Mouse (Mus musculus) layer of hippocampus, postnatal 14 days (tissue): ENCODE results near the gene Ddc. TPM values are rescaled to one million over a fixed set of nuclear protein-coding genes. Genes with fewer than 3 reads are reported as not detected.

Experiments used
- DNase-seq, 2 experiments: peaks; one replicate each; pipeline ENCODE4 v3.0.0; 2021 to 2022; ENCODE audit warnings: low spot score in 2 of 2, mixed read lengths in 1 of 2
- total RNA-seq, 2 experiments: library from RNA; stranded (reverse); gene quantifications; 2 replicates each; pipeline ENCODE4 v1.2.3; 2021

Ddc gene
- total RNA-seq, 2 experiments from 2014 or later: 11.9 to 15.0 TPM

DNA sequence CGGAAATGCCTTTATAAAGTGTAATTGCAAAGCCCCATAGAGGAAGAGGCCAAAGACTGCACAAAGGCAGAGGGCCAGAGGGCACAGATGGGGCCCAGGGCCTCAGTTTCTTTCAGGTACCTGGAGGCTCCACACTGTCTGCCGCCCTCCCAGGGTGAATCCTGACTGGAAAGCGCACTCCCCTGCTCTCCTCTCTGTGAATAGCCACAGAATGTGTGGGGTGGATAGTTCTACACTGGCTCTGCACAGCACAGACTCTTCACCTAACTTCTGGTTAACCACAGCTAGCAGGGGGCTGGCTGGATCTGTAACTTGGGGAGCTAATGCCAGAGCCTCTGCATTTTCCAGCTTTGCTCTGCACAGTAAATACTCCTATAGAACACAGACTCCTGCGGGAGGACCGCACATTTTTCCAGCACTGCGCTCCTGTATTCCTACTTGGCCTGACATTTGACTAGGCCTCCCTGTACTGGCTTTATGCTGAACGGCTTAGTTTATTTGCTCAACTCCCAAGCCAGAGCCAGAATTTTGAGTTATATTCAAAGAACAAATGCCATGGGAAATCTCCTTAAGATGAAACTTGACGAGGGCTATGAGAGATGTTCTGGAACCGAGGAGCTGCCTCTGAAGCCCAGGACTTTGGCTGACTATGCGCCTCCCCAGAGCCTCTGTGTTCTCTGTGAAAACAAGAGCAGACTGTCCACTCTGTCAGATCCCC, 18.8 kb downstream of the Ddc start:
- no peak for DNase-seq

- no peak for DNase-seq
These were observed 19.5 kb downstream of the Ddc start for GRCm38 (mm10) chr11:11878278-11878980.

DNA sequence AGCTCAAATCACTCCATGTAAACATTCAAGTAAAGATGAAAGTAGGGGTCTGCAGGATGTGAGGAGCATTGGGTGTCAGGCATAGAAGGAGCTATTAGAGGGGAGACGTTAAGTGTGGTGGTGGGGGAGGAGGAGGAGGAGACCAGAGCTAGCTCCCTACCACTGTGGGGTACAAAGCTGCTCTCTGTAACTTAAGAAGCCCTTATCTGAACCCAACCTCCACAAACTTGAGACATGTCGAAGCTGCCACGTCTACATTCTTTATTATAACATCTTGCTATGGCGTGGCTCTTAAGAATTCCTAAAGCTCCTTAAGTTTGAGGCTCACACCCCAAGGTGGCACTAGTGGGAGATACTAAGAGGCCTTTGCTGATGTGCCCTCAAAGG, 20.1 kb downstream of the Ddc start:
- DNase-seq: no peak

DNA sequence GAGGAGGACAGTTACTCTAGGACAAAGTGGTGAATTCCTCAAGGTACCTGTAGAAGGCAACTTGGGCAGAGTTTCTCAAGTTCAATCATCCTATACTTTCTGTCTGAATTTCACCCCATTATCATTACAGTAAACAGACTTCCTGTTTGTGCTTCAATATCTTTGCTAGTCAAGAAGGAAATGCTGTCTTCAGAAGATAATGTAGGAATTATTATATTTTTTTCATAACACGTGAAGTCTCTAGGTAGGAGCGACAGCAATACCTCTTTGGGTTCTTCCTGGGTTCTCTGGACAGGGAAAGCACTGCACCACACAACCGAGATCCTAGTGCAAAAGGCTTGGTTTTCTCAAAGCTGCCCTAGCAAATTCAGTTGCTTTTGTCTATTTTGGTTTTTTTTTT, 21.6 kb downstream of the Ddc start:
- no peak for DNase-seq

DNA sequence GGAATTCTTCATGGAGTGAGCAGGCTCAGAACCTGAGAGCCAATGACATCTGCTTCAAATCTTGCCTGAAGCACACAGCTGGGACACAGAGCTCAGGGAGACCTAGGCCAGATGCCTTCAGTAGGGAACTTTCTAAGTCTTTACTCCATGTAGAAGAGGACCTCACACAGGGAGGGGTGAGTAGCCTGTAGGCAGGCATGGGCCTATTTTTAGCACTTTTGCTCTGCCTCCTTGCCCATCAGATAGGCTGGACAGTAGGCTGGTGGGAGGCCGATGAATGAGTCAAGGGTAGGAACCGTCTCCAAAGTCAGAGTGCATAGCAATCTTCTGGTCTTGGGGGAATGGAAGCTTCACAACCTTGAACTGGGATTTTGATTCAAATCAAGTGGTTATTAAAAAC, 22.7 kb downstream of the Ddc start:
- DNase-seq: no peak

GRCm38 (mm10) chr11:11873023-11873908, 24.7 kb downstream of the Ddc start:
- DNase-seq: peak in 1 of 2 experiments; percentile 46

DNA sequence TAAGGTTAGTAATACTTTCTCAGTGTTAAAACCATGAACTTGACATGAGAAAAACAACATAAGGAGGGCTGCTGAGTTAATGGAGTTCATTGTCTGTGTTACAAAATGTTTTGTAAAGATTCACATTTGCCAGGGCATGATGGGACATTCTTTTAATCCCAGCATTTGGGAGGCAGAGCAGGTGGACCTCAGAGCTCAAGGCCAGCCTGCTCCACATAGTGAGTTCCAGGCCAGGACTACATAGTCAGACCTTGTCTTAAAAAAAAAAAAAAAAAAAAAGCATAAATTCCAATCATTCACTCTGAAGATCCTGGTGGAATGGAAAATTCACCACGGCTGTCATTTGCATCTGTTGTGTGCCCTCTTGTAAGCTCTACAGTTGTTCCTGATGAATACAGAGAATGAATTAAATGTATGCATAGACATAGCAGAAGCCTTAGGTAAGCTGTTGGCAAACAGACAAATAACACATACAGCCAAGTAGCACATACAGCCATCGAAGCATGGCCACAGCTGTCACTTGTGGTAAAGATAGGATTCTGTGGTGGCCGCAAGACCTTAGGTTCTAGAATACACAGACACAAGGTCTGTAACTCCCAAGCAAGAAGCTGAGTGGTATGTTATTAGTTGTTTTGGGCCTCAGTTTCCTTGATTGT, 25.7 kb downstream of the Ddc start:
- no peak for DNase-seq

- no peak for DNase-seq
These were observed 26.6 kb downstream of the Ddc start for GRCm38 (mm10) chr11:11871197-11871813.

DNA sequence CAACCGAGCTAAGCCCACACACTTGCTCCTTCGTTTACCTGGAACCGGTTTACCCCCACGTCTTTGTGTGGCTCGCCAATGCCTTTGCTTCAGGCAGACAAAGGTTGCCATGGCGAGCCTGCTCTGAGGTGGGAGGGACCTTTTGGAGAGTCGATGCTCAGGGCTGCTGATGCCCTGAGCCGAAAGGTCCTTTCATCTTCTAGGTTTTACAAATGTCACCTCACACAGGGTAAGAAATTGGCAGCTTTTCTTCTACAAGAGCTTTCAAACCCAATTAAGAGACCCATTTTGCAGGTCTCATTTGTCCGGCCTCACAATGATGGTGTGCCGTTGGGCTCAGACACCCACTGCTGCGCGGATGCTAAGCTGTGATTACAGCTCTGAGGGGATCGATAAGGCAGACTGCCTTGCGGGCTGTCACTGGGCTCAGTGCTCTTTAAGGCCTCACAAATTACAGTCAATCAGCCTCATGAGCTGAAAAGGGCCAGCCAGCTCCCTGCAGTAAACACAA, 29.9 kb downstream of the Ddc start:
- DNase-seq: no peak

GRCm38 (mm10) chr11:11866696-11867095, 31.2 kb downstream of the Ddc start:
- DNase-seq: no peak

DNA sequence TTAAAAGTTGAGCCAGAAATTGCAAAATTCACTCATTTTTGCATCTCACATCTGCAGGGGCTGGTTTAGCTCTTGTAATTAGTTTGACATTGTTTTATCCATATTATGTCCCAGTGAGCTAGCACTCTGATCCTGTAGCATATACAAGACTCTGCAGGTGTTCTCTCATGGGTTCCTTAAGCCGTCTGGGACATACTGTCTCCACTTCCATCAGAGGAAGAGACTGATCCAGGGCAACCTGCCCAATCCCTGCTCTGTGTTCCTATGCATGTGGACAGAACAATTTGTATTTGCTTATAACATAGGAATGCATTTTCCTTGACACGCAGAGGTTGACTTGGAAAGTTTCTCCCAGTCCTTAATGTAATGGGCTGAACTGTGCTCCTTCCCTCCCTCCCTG, 32.8 kb downstream of the Ddc start:
- DNase-seq: no peak

- DNase-seq: no peak
These were observed 33.4 kb downstream of the Ddc start for GRCm38 (mm10) chr11:11864446-11865101.

- no peak for DNase-seq
These were observed 35.4 kb downstream of the Ddc start for GRCm38 (mm10) chr11:11862502-11862901.

DNA sequence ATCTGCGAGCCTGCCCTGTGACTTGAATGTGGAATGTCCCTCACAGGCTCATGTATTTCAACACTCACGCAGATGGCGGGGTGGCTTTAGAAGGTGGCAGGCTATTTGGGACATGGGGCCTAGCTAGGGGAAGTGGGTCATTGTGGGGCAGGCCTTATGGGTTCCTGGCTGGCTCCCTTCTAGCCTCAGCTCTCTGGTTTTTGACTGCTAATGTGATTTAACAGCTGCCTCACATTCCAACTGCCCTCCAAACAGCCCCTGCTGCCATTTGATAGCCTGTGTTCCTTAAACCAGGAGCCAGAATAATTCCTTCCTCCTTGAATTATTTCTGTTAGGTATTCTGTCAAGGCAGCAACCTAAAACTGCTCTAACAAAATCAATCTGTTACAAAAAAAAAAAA, 41.0 kb downstream of the Ddc start:
- DNase-seq: no peak

- peak in 1 of 2 experiments; percentile 22 for DNase-seq
These were observed 42.2 kb downstream of the Ddc start for GRCm38 (mm10) chr11:11855685-11856131.

DNA sequence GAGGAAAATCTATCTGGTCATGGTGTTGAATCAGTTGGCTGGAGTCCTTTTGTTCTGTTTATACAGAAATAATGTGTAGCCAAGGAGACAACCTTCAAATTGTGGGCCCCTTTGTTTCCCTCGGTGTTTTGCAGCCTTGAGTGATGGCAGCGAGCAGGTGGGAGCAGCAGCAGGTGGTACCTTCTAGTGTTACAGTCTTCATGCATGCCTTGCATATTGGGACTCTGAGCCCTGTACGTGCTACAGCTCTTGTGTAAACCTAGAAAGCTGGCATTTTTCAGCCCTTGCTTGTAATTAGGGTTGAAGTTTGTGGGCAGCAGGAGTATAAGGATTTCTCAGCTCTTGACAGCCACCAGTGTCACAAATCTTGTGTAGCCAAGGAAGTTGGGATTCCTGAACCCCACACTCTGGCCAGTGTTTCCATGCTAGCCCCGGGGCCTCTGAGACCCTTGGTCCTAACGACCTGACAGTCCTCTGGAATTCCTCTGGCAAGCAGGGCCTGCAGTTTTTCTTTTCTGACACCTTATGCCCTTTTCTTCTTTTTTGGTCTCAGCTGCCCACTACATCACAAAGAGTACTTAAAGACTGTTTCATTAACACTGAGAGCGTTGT, 42.8 kb downstream of the Ddc start:
- no peak for DNase-seq

GRCm38 (mm10) chr11:11853731-11854461, 44.0 kb downstream of the Ddc start:
- DNase-seq: no peak

DNA sequence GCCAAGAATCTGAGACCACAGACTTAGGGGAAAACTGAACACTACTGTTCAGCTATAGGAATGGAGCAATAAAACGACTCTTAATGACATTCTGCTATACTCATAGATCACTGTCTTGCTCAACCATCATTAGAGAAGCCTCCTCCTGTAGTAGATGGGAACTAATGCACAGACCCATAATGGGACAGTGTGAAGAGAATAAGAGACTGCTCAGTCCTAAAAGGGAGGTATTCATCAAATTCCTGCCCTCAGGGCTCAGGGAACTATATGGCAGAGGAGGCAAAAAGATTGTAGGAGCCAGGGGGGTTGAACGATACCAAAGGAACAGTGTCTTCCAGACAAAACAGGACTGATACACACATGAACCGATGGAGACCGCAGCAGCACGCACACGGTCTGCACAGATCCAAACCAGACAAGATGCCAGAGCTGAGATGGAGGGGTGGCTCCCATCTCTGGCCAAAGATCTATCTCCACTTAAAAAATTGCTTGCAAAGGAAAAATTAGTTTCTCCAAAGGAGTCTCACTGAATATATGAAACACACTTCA, 45.9 kb downstream of the Ddc start:
- no peak for DNase-seq
